Mouse (Mus musculus) forebrain, embryonic 12.5 days (tissue): Measurements from ENCODE around the gene Arfip2. TPM values are rescaled to one million over a fixed set of nuclear protein-coding genes. Genes with fewer than 3 reads are reported as not detected.

Experiments
- ATAC-seq: fragments of 200-750 bp; cut with Nextera tagmentation; 2 replicates; pipeline ENCODE4 v1.8.0; 2017; ENCODE audit warnings: moderate TSS enrichment; ENCODE audit not compliant: low FRiP score
- H3K27ac ChIP-seq: fragments of 300-500 bp; sonication (generic); 2 replicates; pipeline ENCODE4 v1.5.1; 2016; ENCODE audit warnings: mild to moderate bottlenecking
- H3K27me3 ChIP-seq: fragments of 300-500 bp; sonication (generic); 2 replicates; pipeline ENCODE4 v1.6.1; 2016; ENCODE audit warnings: mild to moderate bottlenecking
- H3K36me3 ChIP-seq: fragments of 300-500 bp; sonication (generic); replicated peaks from 2 replicates; pipeline ENCODE4 v1.6.1; 2016; ENCODE audit warnings: mild to moderate bottlenecking
- H3K4me1 ChIP-seq: fragments of 300-500 bp; sonication (generic); 2 replicates; pipeline ENCODE4 v1.6.1; 2016
- H3K4me2 ChIP-seq: fragments of 300-500 bp; sonication (generic); 2 replicates; pipeline ENCODE4 v1.6.1; 2016; ENCODE audit warnings: mild to moderate bottlenecking, moderate library complexity
- H3K4me3 ChIP-seq: fragments of 300-500 bp; sonication (generic); replicated peaks from 2 replicates; pipeline ENCODE4 v1.5.1; 2016; ENCODE audit warnings: mild to moderate bottlenecking
- H3K9ac ChIP-seq: fragments of 300-500 bp; sonication (generic); 2 replicates; pipeline ENCODE4 v1.6.1; 2016; ENCODE audit warnings: mild to moderate bottlenecking
- H3K9me3 ChIP-seq: fragments of 300-500 bp; sonication (generic); 2 replicates; pipeline ENCODE4 v1.6.1; 2016
- WGBS: fragments of 180-500 bp; shearing (Covaris S2); methylation state at CpG from one replicate; pipeline ENCODE4 v1.1.7; 2016; 5-methylcytosine and 5-hydroxymethylcytosine counted together
- polyA plus RNA-seq: library from polyadenylated mRNA; unstranded; fragments of >200 nt; fragmentation: Nextera tagmentation; extraction: Ambion mirVana; gene quantifications from 2 replicates; pipeline ENCODE4 v1.2.1, GENCODE M21; 2016

Gene Arfip2
- polyA plus RNA-seq, 1 experiment from 2014 or later: 72.2 TPM

DNA sequence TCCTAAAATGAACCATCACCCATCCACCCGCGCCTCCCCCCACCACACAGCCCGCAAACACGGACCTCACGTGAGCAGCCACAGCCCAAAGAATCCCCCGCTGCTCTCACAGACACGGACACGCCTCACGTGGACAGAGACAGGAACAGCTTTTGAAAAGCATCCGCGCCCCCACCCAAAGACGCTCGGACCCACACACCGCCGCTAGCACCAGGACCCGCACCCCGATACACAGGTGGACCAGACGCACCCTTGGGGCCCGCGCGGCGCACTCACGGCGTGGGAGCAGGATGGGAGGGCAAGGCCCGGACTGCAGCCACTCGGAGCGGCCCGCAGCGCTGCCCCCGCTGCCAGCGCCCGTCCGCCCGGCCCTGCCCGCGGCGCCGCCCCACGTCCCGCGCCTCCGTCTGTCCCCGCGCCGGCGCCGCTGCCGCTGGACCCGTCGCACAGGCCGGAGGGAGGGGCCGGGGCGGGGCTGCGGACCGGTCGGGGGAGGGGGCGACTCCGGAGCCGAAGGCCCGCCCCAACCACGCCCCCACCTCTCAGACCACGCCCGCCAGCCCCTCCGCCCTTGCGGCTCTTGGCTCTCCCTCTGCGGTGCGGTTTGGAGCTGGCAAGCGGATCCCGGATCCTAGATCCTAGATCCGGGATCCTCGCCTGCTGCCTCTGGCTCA lies 7.0 kb downstream of the Arfip2 start, which contains the start of gene Trim3:
Gene Trim3, minus strand, starts transcription at position 445 of the 674 bp plus-strand sequence.
- Histone ChIP-seq H3K4me3 (peak within 1 kb of the TSS; percentile 79), H3K27me3 (no peaks in the 10 kb centered on the region), H3K36me3 (peaks cover 27% of the 10 kb centered on the region), H3K4me1 (peaks cover 55% of the 10 kb centered on the region), H3K27ac (peak within 1 kb of the TSS; percentile 75), H3K9me3 (no peaks in the 10 kb centered on the region), H3K9ac (peak within 1 kb of the TSS; percentile 81), H3K4me2 (peak within 1 kb of the TSS; percentile 61)
- peak; percentile 92 for ATAC-seq
- under 1% methylated on average over 48 of the region's 71 CpGs for WGBS

DNA sequence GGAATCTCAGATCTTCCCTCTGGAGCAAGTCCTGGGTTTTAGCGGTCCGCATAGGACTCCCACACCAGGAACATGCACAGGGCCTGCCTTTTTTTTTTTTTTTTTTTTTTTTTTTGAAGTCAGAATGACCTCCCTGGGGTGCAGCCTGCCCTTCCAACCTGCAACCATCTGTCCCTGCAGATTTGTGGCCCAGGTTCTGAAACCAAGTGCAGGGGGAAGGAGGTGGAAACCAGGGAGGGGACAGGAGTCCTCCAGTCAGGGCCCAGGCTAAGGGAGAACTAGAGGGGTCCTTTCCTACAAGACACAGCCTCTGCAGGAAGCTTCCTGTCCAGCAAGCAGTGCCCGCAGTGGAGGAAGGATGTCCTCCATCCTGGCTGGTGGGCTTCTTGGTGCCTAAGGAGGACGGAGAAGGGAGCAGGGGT lies 7.7 kb downstream of the Arfip2 start:
- 0 out of 2 replicates have a peak overlapping the region, but pooled peaks have one; percentile 25 for H3K27ac ChIP-seq
- no peak for ATAC-seq
- WGBS: 18% methylated on average over 4 of the region's 4 CpGs

DNA sequence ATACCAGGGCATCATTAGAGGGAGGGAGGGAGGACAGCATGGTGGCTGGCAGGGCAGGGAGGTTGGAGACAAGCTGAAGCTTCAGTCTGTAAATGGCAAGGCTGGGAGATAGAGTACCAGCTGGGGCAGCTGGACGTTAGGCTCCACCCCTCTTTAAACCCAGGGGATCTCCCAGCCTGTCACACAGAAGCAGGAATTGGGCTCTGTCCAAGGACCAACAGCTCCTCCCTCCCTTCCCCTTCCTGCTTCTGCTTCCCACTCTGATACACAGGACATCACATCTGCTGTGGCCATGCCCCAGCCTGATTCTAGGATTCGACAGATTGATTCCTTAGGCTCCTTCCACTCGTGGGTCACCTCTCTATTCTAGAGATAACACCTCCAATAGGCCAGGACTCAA lies 11.6 kb downstream of the Arfip2 start:
- H3K36me3 ChIP-seq: peaks cover 20% of the 10 kb centered on the region
- H3K9ac ChIP-seq: no peak overlapping the region
- no peaks in the 10 kb centered on the region for H3K9me3 ChIP-seq
- peak overlapping the region; percentile 2; the same call in 1 of the 2 replicates for H3K27ac ChIP-seq
- no peak overlapping the region for H3K4me3 ChIP-seq
- no peaks in the 10 kb centered on the region for H3K27me3 ChIP-seq
- H3K4me1 ChIP-seq: peaks cover 37% of the 10 kb centered on the region
- H3K4me2 ChIP-seq: no peak overlapping the region
- peak; percentile 12; the same call in 1 of the 2 replicates for ATAC-seq
- WGBS: 35% methylated on average over 3 of the region's 3 CpGs

More for the DNA sequence above, 7.7 kb downstream of the Arfip2 start:
- Histone ChIP-seq H3K36me3 (peaks cover 20% of the 10 kb centered on the region), H3K9ac (peak overlapping the region; percentile 81), H3K4me3 (peak overlapping the region; percentile 79), H3K27me3 (no peaks in the 10 kb centered on the region), H3K9me3 (no peaks in the 10 kb centered on the region), H3K4me1 (peaks cover 57% of the 10 kb centered on the region), H3K4me2 (peak overlapping the region; percentile 61)

DNA sequence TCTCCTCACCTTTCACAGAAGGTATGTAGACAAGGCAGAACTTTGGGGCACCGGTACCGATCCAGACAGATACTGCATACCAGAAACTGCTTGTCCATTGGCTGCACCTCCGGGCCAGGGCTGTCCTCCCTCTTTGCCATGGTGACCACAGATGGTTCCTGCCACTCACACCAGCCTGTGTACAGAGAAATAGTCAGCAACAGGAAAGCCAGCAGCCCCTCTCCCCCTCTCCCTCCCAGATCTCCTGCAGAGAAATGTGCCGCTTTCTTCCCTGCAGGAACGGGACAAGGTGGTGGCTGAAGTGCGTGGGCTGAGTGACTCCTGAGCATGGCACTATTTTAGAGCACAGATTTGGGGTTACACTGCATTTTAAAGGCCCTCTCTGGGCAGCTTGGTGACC lies 14.8 kb downstream of the Arfip2 start:
- WGBS: 89% methylated on average over 6 of the region's 6 CpGs
- H3K4me3 ChIP-seq: no peak overlapping the region
- no peak overlapping the region for H3K4me2 ChIP-seq
- peaks cover 19% of the 10 kb centered on the region for H3K4me1 ChIP-seq
- H3K9me3 ChIP-seq: no peaks in the 10 kb centered on the region
- H3K27me3 ChIP-seq: no peaks in the 10 kb centered on the region
- H3K27ac ChIP-seq: no peak overlapping the region
- H3K36me3 ChIP-seq: peaks cover 50% of the 10 kb centered on the region
- no peak overlapping the region for H3K9ac ChIP-seq
- ATAC-seq: no peak

DNA sequence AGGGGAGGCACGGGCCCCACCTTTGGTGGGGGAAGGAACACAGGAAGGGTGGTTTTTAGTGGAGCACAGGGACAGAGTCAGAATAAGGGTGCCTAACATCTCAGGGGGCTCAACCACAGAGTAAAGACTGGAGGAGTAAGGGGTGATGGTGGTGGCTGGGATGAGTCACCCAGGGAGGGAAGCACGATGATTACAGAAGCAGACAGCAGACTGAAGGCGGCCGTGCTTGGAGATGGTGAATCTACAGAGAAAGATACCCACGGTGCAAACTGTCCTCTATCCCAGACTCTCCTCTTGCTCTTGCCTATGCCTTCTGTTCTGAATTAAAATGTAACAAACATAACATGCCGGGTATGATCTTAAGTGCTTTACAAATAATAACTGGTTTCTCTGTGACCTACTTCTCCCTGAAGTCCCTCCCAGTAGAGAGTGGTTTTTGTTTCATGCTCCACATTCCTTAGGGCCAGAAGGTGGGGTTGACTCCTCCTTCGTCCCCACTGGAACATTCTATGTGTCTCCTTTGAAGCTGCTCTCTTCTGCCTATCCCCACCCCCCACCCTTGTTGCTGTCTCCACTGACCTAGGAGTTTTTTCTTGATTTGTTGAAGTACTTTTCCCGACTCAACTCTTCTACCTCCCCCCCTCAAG lies 18.4 kb downstream of the Arfip2 start:
- Histone ChIP-seq H3K4me1 (no peaks in the 10 kb centered on the region), H3K4me3 (no peak overlapping the region), H3K36me3 (peaks cover 86% of the 10 kb centered on the region), H3K9me3 (no peaks in the 10 kb centered on the region), H3K9ac (no peak overlapping the region), H3K4me2 (no peak overlapping the region), H3K27ac (no peak overlapping the region), H3K27me3 (no peaks in the 10 kb centered on the region)
- no peak for ATAC-seq
- WGBS: 87% methylated on average over 8 of the region's 8 CpGs

DNA sequence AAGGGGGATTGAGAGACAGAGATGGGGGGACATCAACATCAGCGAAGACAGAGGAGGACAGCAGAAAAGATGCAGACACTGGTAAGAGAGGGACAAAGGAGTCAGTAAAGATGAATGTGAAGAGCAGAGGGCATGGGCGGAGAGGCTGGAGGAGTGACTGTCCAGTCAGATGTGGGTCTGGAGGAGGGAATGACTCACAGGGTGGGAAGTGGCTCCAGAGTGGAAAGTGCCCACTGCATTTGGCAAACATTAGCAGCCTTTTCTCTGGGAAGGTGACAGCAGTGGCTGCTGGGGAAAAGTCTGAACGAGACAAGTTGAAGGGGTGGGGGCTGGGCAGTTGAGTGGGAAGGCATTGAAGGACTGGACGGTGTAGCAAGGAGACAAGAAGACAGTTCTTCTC lies 19.2 kb downstream of the Arfip2 start:
- H3K9me3 ChIP-seq: no peaks in the 10 kb centered on the region
- H3K4me3 ChIP-seq: no peak overlapping the region
- WGBS: 80% methylated on average over 4 of the region's 4 CpGs
- H3K27ac ChIP-seq: no peak overlapping the region
- no peak overlapping the region for H3K4me2 ChIP-seq
- H3K4me1 ChIP-seq: no peaks in the 10 kb centered on the region
- no peak for ATAC-seq
- peaks cover 93% of the 10 kb centered on the region for H3K36me3 ChIP-seq
- H3K27me3 ChIP-seq: no peaks in the 10 kb centered on the region
- H3K9ac ChIP-seq: no peak overlapping the region

DNA sequence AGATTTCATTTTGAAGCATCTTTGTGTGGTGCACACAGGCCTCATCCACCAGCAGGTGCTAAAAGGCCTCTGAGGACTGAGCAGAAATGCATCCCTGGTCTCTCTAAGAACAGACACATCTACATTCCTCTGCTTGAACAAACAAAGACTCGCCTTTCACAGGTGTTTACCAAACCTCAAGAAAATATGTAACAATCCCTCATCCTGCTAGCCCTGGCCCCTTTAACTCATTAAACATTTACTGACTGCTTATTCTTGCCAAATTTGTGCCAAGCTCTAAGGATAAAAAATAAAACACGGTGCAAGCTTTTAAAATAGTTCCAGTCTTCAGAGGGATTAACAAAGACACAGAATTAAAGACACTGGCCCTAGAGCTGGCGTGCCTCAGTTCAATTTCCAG lies 20.5 kb downstream of the Arfip2 start:
- Histone ChIP-seq H3K9ac (no peak overlapping the region), H3K4me2 (no peak overlapping the region), H3K27ac (no peak overlapping the region), H3K9me3 (no peaks in the 10 kb centered on the region), H3K36me3 (peaks cover 96% of the 10 kb centered on the region), H3K4me1 (no peaks in the 10 kb centered on the region), H3K4me3 (no peak overlapping the region), H3K27me3 (no peaks in the 10 kb centered on the region)
- no peak for ATAC-seq
- WGBS: 83% methylated on average over 3 of the region's 3 CpGs

DNA sequence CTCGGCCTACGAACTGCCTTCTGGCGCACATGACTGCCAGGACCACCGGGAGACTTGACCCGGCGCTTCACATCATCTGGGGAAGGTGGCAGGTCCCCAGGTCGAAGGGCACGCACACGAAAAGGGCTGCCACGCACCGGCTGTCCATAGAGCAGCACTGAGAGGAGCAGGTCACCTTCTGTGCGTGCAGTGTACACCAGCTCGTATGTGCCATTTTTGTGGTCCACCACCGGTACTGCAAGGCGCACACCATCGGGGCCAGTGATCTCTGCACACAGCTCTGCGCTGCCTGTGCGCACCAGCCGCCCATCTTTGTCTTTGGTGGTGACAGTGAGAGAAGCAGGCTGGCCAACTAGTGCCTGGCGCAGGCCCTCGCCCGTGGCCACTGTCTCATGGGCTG lies 22.4 kb downstream of the Arfip2 start:
- Histone ChIP-seq H3K9ac (no peak overlapping the region), H3K4me2 (no peak overlapping the region), H3K27ac (no peak overlapping the region), H3K27me3 (no peaks in the 10 kb centered on the region), H3K4me3 (no peak overlapping the region), H3K4me1 (no peaks in the 10 kb centered on the region), H3K9me3 (no peaks in the 10 kb centered on the region), H3K36me3 (peaks cover 96% of the 10 kb centered on the region)
- 94% methylated on average over 22 of the region's 22 CpGs for WGBS
- ATAC-seq: no peak

DNA sequence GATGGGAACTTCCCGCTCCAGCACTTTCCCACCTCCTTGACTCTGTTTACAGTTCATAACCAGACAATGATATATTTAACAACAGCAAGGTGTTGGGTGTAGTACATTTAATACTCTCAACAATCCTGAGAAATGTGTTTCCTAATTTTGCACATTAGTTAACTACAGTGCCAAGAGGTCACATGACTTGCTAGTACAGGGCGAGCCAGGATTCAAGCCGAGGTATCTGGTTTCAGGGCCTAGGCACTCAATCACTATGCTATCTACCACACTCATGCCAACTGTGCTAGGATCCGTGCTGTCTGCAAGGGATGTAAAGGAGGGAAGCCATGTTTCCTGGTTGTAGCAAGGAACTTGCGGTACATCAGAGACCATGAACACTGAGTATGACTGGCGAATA lies 23.7 kb downstream of the Arfip2 start:
- Histone ChIP-seq H3K27me3 (no peaks in the 10 kb centered on the region), H3K4me2 (no peak overlapping the region), H3K9me3 (no peaks in the 10 kb centered on the region), H3K4me3 (no peak overlapping the region), H3K36me3 (peaks cover 97% of the 10 kb centered on the region), H3K27ac (no peak overlapping the region), H3K4me1 (no peaks in the 10 kb centered on the region), H3K9ac (no peak overlapping the region)
- WGBS: 93% methylated on average over 6 of the region's 6 CpGs
- ATAC-seq: no peak

DNA sequence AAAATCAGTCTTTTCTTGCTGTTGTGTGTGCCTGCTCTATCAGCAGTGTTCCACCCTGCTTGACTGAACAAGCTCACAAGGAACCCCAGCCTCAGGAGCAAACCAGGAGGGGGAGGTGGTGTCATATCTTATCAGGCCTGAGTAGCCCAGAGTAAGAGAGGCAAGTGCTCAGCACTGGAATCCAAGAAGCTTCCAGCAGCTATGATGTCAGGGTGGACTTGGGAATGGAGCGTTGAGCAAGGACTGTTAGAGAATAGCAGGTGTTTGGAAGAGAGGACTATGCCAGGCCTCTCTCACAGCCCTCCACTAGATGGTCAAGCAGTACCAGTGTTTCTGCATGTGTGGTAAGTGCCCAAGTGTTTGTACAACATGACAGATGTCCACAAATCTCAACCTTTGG lies 24.5 kb downstream of the Arfip2 start:
- H3K36me3 ChIP-seq: peaks cover 97% of the 10 kb centered on the region
- H3K4me3 ChIP-seq: no peak overlapping the region
- H3K4me2 ChIP-seq: no peak overlapping the region
- ATAC-seq: no peak
- H3K9me3 ChIP-seq: no peaks in the 10 kb centered on the region
- H3K9ac ChIP-seq: no peak overlapping the region
- 89% methylated on average over 1 of the region's 1 CpGs for WGBS
- no peaks in the 10 kb centered on the region for H3K27me3 ChIP-seq
- no peaks in the 10 kb centered on the region for H3K4me1 ChIP-seq
- no peak overlapping the region for H3K27ac ChIP-seq

DNA sequence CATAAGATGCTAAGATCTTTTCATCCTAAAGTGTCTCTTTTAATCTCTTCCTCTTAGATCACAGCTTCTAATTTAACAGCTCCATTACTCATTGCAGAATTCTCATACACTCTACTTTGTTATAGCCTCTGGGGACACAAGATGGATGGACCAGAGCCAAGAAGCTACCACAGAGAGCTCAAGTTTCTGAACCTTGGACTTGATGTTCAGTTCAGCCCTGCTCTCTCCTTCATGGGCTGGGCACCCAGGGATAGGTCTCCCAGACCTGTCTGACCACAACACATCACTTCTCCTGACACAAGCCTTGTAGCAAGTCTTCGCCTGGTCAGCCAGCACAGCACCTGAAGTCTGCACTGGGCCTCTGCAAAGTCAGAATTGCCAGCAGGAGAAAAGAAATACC lies 25.8 kb downstream of the Arfip2 start:
- Histone ChIP-seq H3K27ac (no peak overlapping the region), H3K4me1 (no peaks in the 10 kb centered on the region), H3K9me3 (no peaks in the 10 kb centered on the region), H3K9ac (no peak overlapping the region), H3K36me3 (peaks cover 94% of the 10 kb centered on the region), H3K27me3 (no peaks in the 10 kb centered on the region), H3K4me2 (no peak overlapping the region), H3K4me3 (no peak overlapping the region)
- ATAC-seq: no peak
- 92% methylated on average over 1 of the region's 1 CpGs for WGBS

DNA sequence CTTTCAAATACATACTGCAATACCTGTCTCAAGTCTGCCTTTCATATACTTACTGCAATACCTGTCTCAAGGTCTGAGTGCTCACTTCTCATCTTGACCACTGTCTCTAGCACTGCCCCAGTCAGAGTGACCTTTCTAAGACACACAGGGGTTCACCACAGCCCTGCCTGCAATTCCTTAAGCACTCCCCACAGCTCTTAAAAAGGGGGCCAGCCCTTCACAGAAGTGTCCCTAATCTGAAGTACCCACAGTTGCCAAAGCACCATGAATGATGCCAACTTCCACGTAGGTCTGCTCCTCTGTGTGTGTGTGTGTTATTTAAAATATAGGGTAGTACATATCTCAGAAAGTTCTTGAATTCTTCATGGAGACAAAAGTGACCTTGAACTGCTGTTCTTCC lies 28.4 kb downstream of the Arfip2 start:
- 85% methylated on average over 1 of the region's 1 CpGs for WGBS
- Histone ChIP-seq H3K4me1 (no peaks in the 10 kb centered on the region), H3K36me3 (peaks cover 68% of the 10 kb centered on the region), H3K27ac (no peak overlapping the region), H3K4me3 (no peak overlapping the region), H3K4me2 (no peak overlapping the region), H3K9ac (no peak overlapping the region), H3K9me3 (no peaks in the 10 kb centered on the region), H3K27me3 (no peaks in the 10 kb centered on the region)
- no peak for ATAC-seq

DNA sequence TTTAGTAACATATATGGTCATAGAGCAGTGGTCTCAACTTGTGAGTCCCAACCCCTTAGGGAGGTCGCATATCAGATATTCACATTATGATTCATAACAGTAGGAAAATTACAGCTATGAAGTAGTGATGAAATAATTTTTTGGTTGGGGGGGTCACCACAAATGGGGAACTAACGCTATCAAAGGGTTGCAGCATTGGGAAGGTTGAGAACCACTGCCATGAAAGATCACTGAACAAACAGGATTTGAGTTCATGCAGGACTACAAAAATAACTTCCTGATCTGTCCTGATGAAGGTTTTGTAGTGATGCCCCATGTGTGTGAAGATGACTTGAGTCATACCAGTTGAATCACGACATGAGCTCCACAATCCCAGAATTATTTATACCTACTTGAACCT lies 31.7 kb downstream of the Arfip2 start:
- Histone ChIP-seq H3K27me3 (no peaks in the 10 kb centered on the region), H3K9ac (no peak overlapping the region), H3K27ac (no peak overlapping the region), H3K36me3 (peaks cover 38% of the 10 kb centered on the region), H3K4me3 (no peak overlapping the region), H3K4me1 (no peaks in the 10 kb centered on the region), H3K4me2 (no peak overlapping the region), H3K9me3 (no peaks in the 10 kb centered on the region)
- no peak for ATAC-seq
- 84% methylated on average over 3 of the region's 3 CpGs for WGBS
